Mouse (Mus musculus): ENCODE results near the gene Zfp213. TPM values are rescaled to one million over a fixed set of nuclear protein-coding genes. Genes with fewer than 3 reads are reported as not detected.

Gene Zfp213
- polyA plus RNA-seq, 2 experiments: 3.7 to 4.1 TPM

DNA sequence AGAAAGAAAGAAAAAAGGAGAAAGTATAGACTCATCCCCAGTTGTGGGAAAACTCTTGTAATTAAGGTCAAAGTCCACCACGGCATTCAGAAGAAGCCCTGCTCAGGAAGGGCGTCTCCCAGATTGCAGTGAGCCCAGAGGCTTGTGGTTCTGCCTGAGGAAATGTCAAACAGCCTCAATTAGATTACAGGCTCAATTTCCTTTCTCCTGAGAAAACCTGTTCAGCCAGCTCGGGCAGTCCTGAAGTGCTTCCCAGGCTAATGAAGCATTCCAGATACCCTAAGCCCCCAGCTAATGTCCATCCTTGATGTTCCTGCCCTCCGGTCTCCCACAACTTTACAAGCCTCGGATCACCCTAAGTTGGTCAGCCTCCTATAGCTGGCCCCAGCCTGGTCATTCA is 20.7 kb downstream of the Zfp213 start:
- Histone ChIP-seq H3K27ac (no peak overlapping the region), H3K9me3 (ENCODE audit: control insufficient read depth, low read length) (no peaks in the 10 kb centered on the region), H3K36me3 (replicated peaks; ENCODE audit: control insufficient read depth, insufficient read depth, low read depth) (no peaks in the 10 kb centered on the region), H3K27me3 (ENCODE audit: control insufficient read depth, insufficient read depth, low read length) (no peaks in the 10 kb centered on the region), H3K9ac (replicated peaks) (no peak overlapping the region), H3K4me2 (ENCODE audit: low read depth) (no peak overlapping the region), H3K4me1 (replicated peaks; ENCODE audit: control insufficient read depth in 2 of 2, insufficient read depth in 2 of 2, low read length in 1 of 2) (peaks cover 8 to 21% of the 10 kb centered on the region in 2 experiments), H3K4me3 (ENCODE audit: insufficient read depth in 1 of 2, low read depth in 2 of 2, low read length in 2 of 2) (no peak overlapping the region)
- ATAC-seq (ENCODE audit: insufficient read depth): no peak
- 20% methylated on average over 5 of the region's 5 CpGs for WGBS (ENCODE audit: insufficient replicate concordance)
- TF ChIP-seq CTCF (IDR thresholded peaks at IDR 0.05; ENCODE audit: low read depth): no peak
- TF ChIP-seq EP300 (IDR thresholded peaks at IDR 0.05; ENCODE audit: low read depth): no peak
- DNase-seq (ENCODE audit: low read depth in 3 of 3, low spot score in 3 of 3): no peak

DNA sequence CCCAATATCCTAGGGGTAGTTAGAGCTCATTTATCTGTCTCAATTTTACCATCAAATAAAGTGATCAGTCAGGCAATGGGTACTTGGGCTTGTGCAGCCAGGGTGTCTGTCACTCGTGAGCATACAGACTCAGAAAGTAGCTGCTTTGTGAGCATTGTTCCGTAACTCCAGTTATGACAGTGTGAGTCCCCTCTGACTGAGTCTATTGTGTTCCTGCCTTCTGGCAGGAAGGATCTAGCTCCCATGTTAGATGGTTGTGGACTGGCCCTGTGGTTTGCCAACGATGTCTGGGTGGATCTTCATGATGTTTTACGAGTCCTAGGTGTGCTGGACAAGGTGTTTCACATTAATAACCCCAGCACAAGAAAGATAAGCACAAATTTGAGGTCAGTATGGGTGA is 21.2 kb downstream of the Zfp213 start:
- Histone ChIP-seq H3K36me3 (replicated peaks; ENCODE audit: control insufficient read depth, insufficient read depth, low read depth) (no peaks in the 10 kb centered on the region), H3K27ac (no peak overlapping the region), H3K4me1 (replicated peaks; ENCODE audit: control insufficient read depth in 2 of 2, insufficient read depth in 2 of 2, low read length in 1 of 2) (peaks cover 12 to 25% of the 10 kb centered on the region in 2 experiments), H3K27me3 (ENCODE audit: control insufficient read depth, insufficient read depth, low read length) (no peaks in the 10 kb centered on the region), H3K4me2 (ENCODE audit: low read depth) (0 out of 2 replicates have a peak overlapping the region, but pooled peaks have one; percentile 8), H3K4me3 (ENCODE audit: insufficient read depth in 1 of 2, low read depth in 2 of 2, low read length in 2 of 2) (no peak overlapping the region), H3K9ac (replicated peaks) (no peak overlapping the region), H3K9me3 (ENCODE audit: control insufficient read depth, low read length) (no peaks in the 10 kb centered on the region)
- no peak for DNase-seq (ENCODE audit: low read depth in 3 of 3, low spot score in 3 of 3)
- no peak for ATAC-seq (ENCODE audit: insufficient read depth)
- no peak for TF ChIP-seq EP300 (IDR thresholded peaks at IDR 0.05; ENCODE audit: low read depth)
- TF ChIP-seq CTCF (IDR thresholded peaks at IDR 0.05; ENCODE audit: low read depth): no peak
- WGBS (ENCODE audit: insufficient replicate concordance): 17% methylated on average over 4 of the region's 4 CpGs

DNA sequence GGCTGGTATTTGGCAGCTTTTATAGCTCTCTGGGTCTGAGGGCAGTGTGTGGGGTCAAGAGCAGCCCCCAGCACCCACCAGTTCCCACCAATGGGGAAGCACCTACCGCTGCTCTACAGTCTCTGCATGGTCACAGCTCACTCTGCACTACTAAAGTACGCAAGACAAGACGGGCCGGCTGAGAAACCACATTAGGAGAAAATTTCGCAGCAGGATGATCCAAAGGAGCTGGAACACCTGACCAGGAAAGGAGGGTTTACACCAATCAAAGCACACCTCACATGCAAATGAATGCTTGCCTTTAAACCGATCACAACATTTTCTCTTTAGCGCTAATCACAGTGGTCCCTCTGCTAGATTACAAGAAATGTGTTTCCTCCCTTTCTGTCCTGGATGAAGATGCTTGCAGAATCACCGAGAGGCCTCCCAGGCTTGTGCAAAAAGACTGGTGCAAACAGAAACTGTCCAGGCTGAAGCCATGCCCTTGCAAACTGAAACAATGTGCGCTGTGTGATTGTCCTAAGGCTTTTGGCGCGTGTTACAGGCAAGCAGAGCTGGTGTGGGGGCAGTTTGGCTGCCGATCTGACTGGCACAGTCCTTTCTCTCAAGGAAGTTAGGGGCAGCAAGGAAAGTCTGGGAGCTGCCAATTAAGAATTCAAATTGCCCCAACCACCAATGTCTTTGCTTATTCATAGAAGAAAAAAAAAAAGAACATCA is 21.9 kb downstream of the Zfp213 start:
- TF ChIP-seq CTCF (IDR thresholded peaks at IDR 0.05; ENCODE audit: low read depth): no peak
- TF ChIP-seq EP300 (IDR thresholded peaks at IDR 0.05; ENCODE audit: low read depth): no peak
- Histone ChIP-seq H3K4me1 (replicated peaks; ENCODE audit: control insufficient read depth in 2 of 2, insufficient read depth in 2 of 2, low read length in 1 of 2) (peaks cover 10 to 28% of the 10 kb centered on the region in 2 experiments), H3K4me3 (ENCODE audit: insufficient read depth in 1 of 2, low read depth in 2 of 2, low read length in 2 of 2) (0 out of 4 replicates have a peak overlapping the region, but pooled peaks of 1 of the 2 experiments have one; percentile 2), H3K9ac (replicated peaks) (0 out of 2 replicates have a peak overlapping the region, but pooled peaks have one; percentile 18), H3K27ac (no peak overlapping the region), H3K27me3 (ENCODE audit: control insufficient read depth, insufficient read depth, low read length) (no peaks in the 10 kb centered on the region), H3K9me3 (ENCODE audit: control insufficient read depth, low read length) (no peaks in the 10 kb centered on the region), H3K36me3 (replicated peaks; ENCODE audit: control insufficient read depth, insufficient read depth, low read depth) (no peaks in the 10 kb centered on the region), H3K4me2 (ENCODE audit: low read depth) (peak overlapping the region; percentile 41)
- ATAC-seq (ENCODE audit: insufficient read depth) (no peak), DNase-seq (ENCODE audit: low read depth in 3 of 3, low spot score in 3 of 3) (no peak)
- 24% methylated on average over 12 of the region's 12 CpGs for WGBS (ENCODE audit: insufficient replicate concordance)

DNA sequence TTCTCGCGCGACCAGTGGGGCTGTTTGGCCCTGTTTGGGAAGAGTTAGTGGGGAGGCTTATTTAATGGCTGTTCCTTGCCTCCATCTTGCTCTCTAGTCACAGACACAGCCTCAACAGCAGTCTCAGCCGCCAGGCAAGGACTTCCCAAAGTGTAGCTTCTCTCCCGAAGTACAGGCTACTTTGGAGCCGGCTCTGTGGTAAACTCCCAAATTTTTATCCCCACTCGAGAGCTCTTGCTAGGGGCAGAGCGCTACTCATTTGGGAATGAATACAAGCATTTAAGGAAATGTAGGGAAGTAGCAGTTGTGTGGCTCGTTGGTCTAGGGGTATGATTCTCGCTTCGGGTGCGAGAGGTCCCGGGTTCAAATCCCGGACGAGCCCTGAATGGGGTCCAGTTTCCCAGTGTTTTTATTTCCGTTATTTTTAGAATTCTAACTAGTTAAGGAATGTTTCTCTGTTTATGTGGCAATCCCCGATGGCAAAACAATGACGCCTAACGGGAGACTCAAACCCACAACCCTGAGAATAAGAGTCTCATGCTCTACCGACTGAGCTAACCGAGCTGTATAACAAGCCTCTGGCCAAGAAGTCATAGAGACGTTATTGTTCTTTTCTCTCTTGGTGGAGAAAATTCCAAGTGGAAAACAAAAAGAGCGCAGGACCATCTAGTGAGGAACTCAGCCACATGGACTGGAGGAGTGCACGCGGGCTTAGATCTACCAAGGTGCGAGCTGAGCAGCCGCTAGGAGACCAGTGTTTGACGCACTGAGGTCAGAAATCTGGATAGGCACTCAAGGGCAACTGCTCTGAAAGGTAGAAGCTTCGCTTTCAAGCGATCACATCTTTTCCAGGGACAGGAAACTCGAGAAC is 23.2 kb downstream of the Zfp213 start:
- Histone ChIP-seq H3K4me2 (ENCODE audit: low read depth) (peak overlapping the region; percentile 58), H3K9ac (replicated peaks) (0 out of 2 replicates have a peak overlapping the region, but pooled peaks have one; percentile 1), H3K27me3 (ENCODE audit: control insufficient read depth, insufficient read depth, low read length) (no peaks in the 10 kb centered on the region), H3K27ac (no peak overlapping the region), H3K9me3 (ENCODE audit: control insufficient read depth, low read length) (no peaks in the 10 kb centered on the region), H3K4me3 (ENCODE audit: insufficient read depth in 1 of 2, low read depth in 2 of 2, low read length in 2 of 2) (peak overlapping the region; percentile 47 to 58), H3K36me3 (replicated peaks; ENCODE audit: control insufficient read depth, insufficient read depth, low read depth) (no peaks in the 10 kb centered on the region), H3K4me1 (replicated peaks; ENCODE audit: control insufficient read depth in 2 of 2, insufficient read depth in 2 of 2, low read length in 1 of 2) (peaks cover 10 to 24% of the 10 kb centered on the region in 2 experiments)
- no peak for DNase-seq (ENCODE audit: low read depth in 3 of 3, low spot score in 3 of 3)
- 11% methylated on average over 31 of the region's 31 CpGs for WGBS (ENCODE audit: insufficient replicate concordance)
- ATAC-seq (ENCODE audit: insufficient read depth): peak; percentile 75
- no peak for TF ChIP-seq EP300 (IDR thresholded peaks at IDR 0.05; ENCODE audit: low read depth)
- no peak for TF ChIP-seq CTCF (IDR thresholded peaks at IDR 0.05; ENCODE audit: low read depth)

DNA sequence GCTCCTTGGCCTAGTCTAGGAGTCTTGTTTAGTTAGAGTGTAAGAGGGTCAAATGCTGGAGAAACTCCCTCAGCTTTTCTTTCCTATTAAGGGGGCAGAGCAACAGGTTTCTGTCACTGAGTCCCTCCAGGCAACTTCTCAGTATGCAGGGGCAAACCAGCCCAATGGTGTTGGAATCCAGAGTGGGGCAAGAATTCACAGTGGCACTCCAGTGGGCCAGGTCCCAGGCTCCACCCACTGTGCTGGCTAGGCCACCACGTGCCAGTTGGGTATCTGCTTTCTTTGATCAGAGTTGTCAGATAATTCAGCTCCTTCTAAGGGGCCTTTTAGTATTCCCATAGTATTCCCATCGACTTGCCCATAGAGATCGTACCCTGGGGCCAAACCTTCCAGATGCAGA is 23.9 kb downstream of the Zfp213 start:
- H3K27ac ChIP-seq: no peak overlapping the region
- no peak for DNase-seq (ENCODE audit: low read depth in 3 of 3, low spot score in 3 of 3)
- no peak for TF ChIP-seq CTCF (IDR thresholded peaks at IDR 0.05; ENCODE audit: low read depth)
- no peak for TF ChIP-seq EP300 (IDR thresholded peaks at IDR 0.05; ENCODE audit: low read depth)
- 46% methylated on average over 3 of the region's 3 CpGs for WGBS (ENCODE audit: insufficient replicate concordance)
- H3K36me3 ChIP-seq (replicated peaks; ENCODE audit: control insufficient read depth, insufficient read depth, low read depth): no peaks in the 10 kb centered on the region
- peak overlapping the region; percentile 47 to 58 for H3K4me3 ChIP-seq (ENCODE audit: insufficient read depth in 1 of 2, low read depth in 2 of 2, low read length in 2 of 2)
- no peaks in the 10 kb centered on the region for H3K9me3 ChIP-seq (ENCODE audit: control insufficient read depth, low read length)
- H3K4me1 ChIP-seq (replicated peaks; ENCODE audit: control insufficient read depth in 2 of 2, insufficient read depth in 2 of 2, low read length in 1 of 2): peaks cover 10 to 22% of the 10 kb centered on the region in 2 experiments
- no peak overlapping the region for H3K9ac ChIP-seq (replicated peaks)
- H3K4me2 ChIP-seq (ENCODE audit: low read depth): peak overlapping the region; percentile 58
- no peak for ATAC-seq (ENCODE audit: insufficient read depth)
- H3K27me3 ChIP-seq (ENCODE audit: control insufficient read depth, insufficient read depth, low read length): no peaks in the 10 kb centered on the region
